Mouse (Mus musculus) CH12.LX (cell line): ENCODE measurements around the gene Pygm. TPM values are rescaled to one million over a fixed set of nuclear protein-coding genes. Genes with fewer than 3 reads are reported as not detected.
A peak's percentile ranks its signal among the peaks of the same experiment; 100 is the strongest.

Experiments used
- DNase-seq: peaks from one replicate; pipeline ENCODE4 v3.0.0-alpha.2; 2013; ENCODE audit errors: extremely low read depth
- H3K27ac ChIP-seq: 2 replicates; pipeline ENCODE4 v1.5.1; 2012; ENCODE audit warnings: low read depth, mild to moderate bottlenecking, control low read depth, moderate library complexity; ENCODE audit not compliant: insufficient read depth
- H3K27me3 ChIP-seq: replicated peaks from 2 replicates; pipeline ENCODE3; 2012; ENCODE audit warnings: inconsistent platforms
- H3K36me3 ChIP-seq, 2 experiments: replicated peaks in 1 of 2; 2 replicates each; pipeline versions ENCODE3 to v1.6.1; 2012; ENCODE audit warnings: inconsistent platforms in 1 of 2, low read length in 1 of 2, mild to moderate bottlenecking in 1 of 2, mixed read lengths in 1 of 2, moderate library complexity in 1 of 2; ENCODE audit not compliant: control insufficient read depth in 1 of 2, insufficient read depth in 1 of 2
- H3K4me1 ChIP-seq, 2 experiments: 2 replicates each; pipeline ENCODE4 v1.6.1; 2012; ENCODE audit warnings: inconsistent platforms in 1 of 2, moderate library complexity in 1 of 2; ENCODE audit not compliant: insufficient read depth in 2 of 2, control insufficient read depth in 1 of 2
- H3K4me2 ChIP-seq: 2 replicates; pipeline ENCODE4 v1.6.1; 2012; ENCODE audit warnings: low read depth, mild to moderate bottlenecking, control low read depth; ENCODE audit not compliant: poor library complexity, insufficient read depth, severe bottlenecking
- H3K4me3 ChIP-seq, 3 experiments: fragments of 150-350 bp in 1 of 3; sonication (generic) in 1 of 3; replicated peaks in 1 of 3; 2 replicates each; pipeline versions ENCODE3 to v1.5.1; 2011 to 2012; ENCODE audit warnings: low read depth in 2 of 3, low read length in 2 of 3, mild to moderate bottlenecking in 2 of 3, moderate library complexity in 2 of 3, control low read depth in 1 of 3, improper control_type of control experiment in 1 of 3, inconsistent platforms in 1 of 3, mixed read lengths in 1 of 3; ENCODE audit not compliant: poor library complexity in 1 of 3
- H3K79me2 ChIP-seq: replicated peaks from 2 replicates; pipeline ENCODE4 v1.6.1; 2012; ENCODE audit warnings: mild to moderate bottlenecking, moderate library complexity; ENCODE audit not compliant: control insufficient read depth, poor library complexity, insufficient read depth, severe bottlenecking; ENCODE audit errors: extremely low read depth
- H3K9ac ChIP-seq: 2 replicates; pipeline ENCODE4 v1.6.1; 2012; ENCODE audit warnings: low read depth, mild to moderate bottlenecking, control low read depth, moderate library complexity; ENCODE audit not compliant: insufficient read depth
- H3K9me3 ChIP-seq: replicated peaks from 2 replicates; pipeline ENCODE3; 2012; ENCODE audit warnings: low read length, inconsistent platforms, mixed read lengths
- BHLHE40 ChIP-seq: IDR thresholded peaks from 2 replicates; pipeline ENCODE4 v1.6.1; 2011; ENCODE audit warnings: mild to moderate bottlenecking, low read depth, low read length, improper control_type of control experiment
- CHD1 ChIP-seq: IDR thresholded peaks from 2 replicates; pipeline ENCODE4 v1.6.1; 2012; ENCODE audit warnings: low read depth, low read length, improper control_type of control experiment, inconsistent platforms
- CTCF ChIP-seq, 2 experiments: IDR thresholded peaks in 1 of 2; conservative IDR thresholded peaks in 1 of 2; 2 replicates each; pipeline ENCODE4 v1.5.1; 2011 to 2012; ENCODE audit warnings: low read depth in 2 of 2, low read length in 2 of 2, improper control_type of control experiment in 1 of 2, inconsistent platforms in 1 of 2, mild to moderate bottlenecking in 1 of 2, moderate library complexity in 1 of 2
- MAFK ChIP-seq: IDR thresholded peaks from 2 replicates; pipeline ENCODE4 v1.6.1; 2011; ENCODE audit warnings: low read length, improper control_type of control experiment; ENCODE audit not compliant: insufficient replicate concordance
- MAX ChIP-seq: IDR thresholded peaks from 2 replicates; pipeline ENCODE4 v1.6.1; 2011; ENCODE audit warnings: low read length, improper control_type of control experiment
- MAZ ChIP-seq: IDR thresholded peaks from 2 replicates; pipeline ENCODE4 v1.6.1; 2012; ENCODE audit warnings: low read depth, mild to moderate bottlenecking, inconsistent platforms, low read length, improper control_type of control experiment, moderate library complexity
- MEF2A ChIP-seq: IDR thresholded peaks from 2 replicates; pipeline ENCODE4 v1.6.1; 2014; ENCODE audit warnings: low read depth, mild to moderate bottlenecking, inconsistent platforms, low read length, improper control_type of control experiment, borderline replicate concordance
- MYC ChIP-seq: IDR thresholded peaks from 2 replicates; pipeline ENCODE4 v1.6.1; 2011; ENCODE audit warnings: low read depth, mild to moderate bottlenecking, improper control_type of control experiment, low read length
- NELFE ChIP-seq: IDR thresholded peaks from 2 replicates; pipeline ENCODE4 v1.6.1; 2011; ENCODE audit warnings: low read depth, low read length, improper control_type of control experiment
- NRF1 ChIP-seq: IDR thresholded peaks from 2 replicates; pipeline ENCODE4 v1.6.1; 2014; ENCODE audit warnings: low read depth, mild to moderate bottlenecking, inconsistent platforms, low read length, improper control_type of control experiment, moderate library complexity
- POLR2AphosphoS2 ChIP-seq: IDR thresholded peaks from 2 replicates; pipeline ENCODE4 v1.6.1; 2011; ENCODE audit warnings: low read depth, low read length, improper control_type of control experiment
- RAD21 ChIP-seq: IDR thresholded peaks from 2 replicates; pipeline ENCODE4 v1.6.1; 2011; ENCODE audit warnings: low read depth, mild to moderate bottlenecking, low read length, improper control_type of control experiment, moderate library complexity
- RCOR1 ChIP-seq: conservative IDR thresholded peaks from 2 replicates; pipeline ENCODE4 v1.6.1; 2012; ENCODE audit warnings: low read depth, mild to moderate bottlenecking, inconsistent platforms, low read length, improper control_type of control experiment
- SIN3A ChIP-seq: IDR thresholded peaks from 2 replicates; pipeline ENCODE4 v1.6.1; 2012; ENCODE audit warnings: low read length, improper control_type of control experiment, inconsistent platforms
- TCF12 ChIP-seq: IDR thresholded peaks from 2 replicates; pipeline ENCODE4 v1.6.1; 2014; ENCODE audit warnings: low read depth, mild to moderate bottlenecking, inconsistent platforms, low read length, improper control_type of control experiment
- UBTF ChIP-seq: IDR thresholded peaks from 2 replicates; pipeline ENCODE4 v1.6.1; 2012; ENCODE audit warnings: low read depth, mild to moderate bottlenecking, inconsistent platforms, low read length, improper control_type of control experiment, moderate library complexity
- ZKSCAN1 ChIP-seq: IDR thresholded peaks from 2 replicates; pipeline ENCODE4 v1.6.1; 2012; ENCODE audit warnings: low read depth, inconsistent platforms, low read length, improper control_type of control experiment, borderline replicate concordance
- dilution Hi-C: fragments of 300-500 bp; cut with MboI; formaldehyde crosslinking; loops from 2 replicates; pipeline ENCODE4 v1.14.3; 2020; ENCODE audit warnings: low sequenced_read_pairs; ENCODE audit not compliant: extremely low pct_unique_long_range_greater_than_20kb, extremely low pct_ligation_motif_present
- in situ Hi-C: fragments of 300-500 bp; cut with MboI; formaldehyde crosslinking; loops from 3 replicates; pipeline ENCODE4 v1.14.3; 2019; ENCODE audit warnings: low sequenced_read_pairs, low pct_ligation_motif_present, low pct_unique_long_range_greater_than_20kb, mixed read lengths
- polyA plus RNA-seq: library from polyadenylated mRNA; unstranded; fragments of >175 nt; gene quantifications from 2 replicates; pipeline ENCODE4 v1.2.1, GENCODE M21; 2012; ENCODE audit warnings: low read depth; ENCODE audit not compliant: insufficient read length
- total RNA-seq, 2 experiments: library from RNA; depleted of rRNA; stranded (reverse); fragments of 300-350 nt in 1 of 2; fragments of >200 nt in 1 of 2; gene quantifications; 2 replicates each; pipeline ENCODE4 v1.2.3; 2012 to 2014

The Pygm gene
- total and polyA plus RNA-seq, 3 experiments = 0.32 to 2.0 (median 0.47) TPM

GRCm38 (mm10) chr19:6425595-6425994, 41.4 kb downstream of the Pygm start:
- in situ Hi-C loops = no loop called here

GRCm38 (mm10) chr19:6426703-6427500, 42.7 kb downstream of the Pygm start:
- in situ Hi-C loops = no loop called here

More at GRCm38 (mm10) chr19:6425595-6425994, 41.4 kb downstream of the Pygm start:
- no peak for DNase-seq
- Histone ChIP-seq H3K4me2 (no peak overlapping the region), H3K27me3 (peaks cover 52% of the 10 kb centered on the region), H3K4me3 (no peak overlapping the region), H3K36me3 (no peaks in the 10 kb centered on the region), H3K9ac (no peak overlapping the region), H3K27ac (no peak overlapping the region), H3K79me2 (no peaks in the 10 kb centered on the region), H3K4me1 (peaks cover 0 to 12% of the 10 kb centered on the region in 2 experiments; a peak in 2 of 4 replicates), H3K9me3 (peaks cover 10% of the 10 kb centered on the region)
- TF ChIP-seq CHD1 (no peak), RCOR1 (no peak), TCF12 (no peak), BHLHE40 (no peak), MAFK (no peak), CTCF (conservative IDR thresholded peaks at IDR 0.05 in 1 of 2, IDR thresholded peaks at IDR 0.05 in 1 of 2; ENCODE audit: low read depth in 2 of 2, low read length in 2 of 2) (no peak), UBTF (no peak), MYC (no peak)
- dilution Hi-C loops = no loop called here

GRCm38 (mm10) chr19:6427653-6428434, 43.6 kb downstream of the Pygm start:
- no peaks in the 10 kb centered on the region for H3K36me3 ChIP-seq
- no peak overlapping the region for H3K27ac ChIP-seq
- H3K4me3 ChIP-seq = no peak overlapping the region
- H3K9ac ChIP-seq = no peak overlapping the region
- DNase-seq = no peak
- H3K9me3 ChIP-seq = peaks cover 10% of the 10 kb centered on the region
- H3K79me2 ChIP-seq = no peaks in the 10 kb centered on the region
- in situ Hi-C loops (no loop called here), dilution Hi-C loops (no loop called here)
- no peak overlapping the region for H3K4me2 ChIP-seq
- peaks cover 32% of the 10 kb centered on the region for H3K27me3 ChIP-seq
- H3K4me1 ChIP-seq = peaks cover 0 to 12% of the 10 kb centered on the region in 2 experiments; a peak in 3 of 4 replicates
- no peak for TF ChIP-seq UBTF
- no peak for TF ChIP-seq NRF1
- no peak for TF ChIP-seq MEF2A
- TF ChIP-seq POLR2AphosphoS2 = no peak
- TF ChIP-seq RAD21 = no peak
- TF ChIP-seq MAX = no peak

More at GRCm38 (mm10) chr19:6426703-6427500, 42.7 kb downstream of the Pygm start:
- Histone ChIP-seq H3K27ac (no peak overlapping the region), H3K9me3 (peaks cover 10% of the 10 kb centered on the region), H3K27me3 (peaks cover 42% of the 10 kb centered on the region), H3K36me3 (no peaks in the 10 kb centered on the region), H3K4me3 (no peak overlapping the region), H3K9ac (no peak overlapping the region), H3K4me1 (peaks cover 0 to 12% of the 10 kb centered on the region in 2 experiments; a peak in 2 of 4 replicates), H3K79me2 (no peaks in the 10 kb centered on the region), H3K4me2 (no peak overlapping the region)
- dilution Hi-C loops = no loop called here
- TF ChIP-seq SIN3A (no peak), UBTF (no peak), MAZ (no peak), ZKSCAN1 (no peak), NELFE (no peak)
- peak; percentile 24 for DNase-seq
